Mouse (Mus musculus) bone marrow, adult 2 months (tissue): ENCODE measurements at regions not wholly inside any gene's neighbourhood (a gene's known extent, or its start where the extent isn't known, plus 50 kb on each side); places are given as distances from the start of the nearest gene placed in this dataset.

Source experiments
- CTCF ChIP-seq: fragments of 200-500 bp; IDR thresholded peaks from 2 replicates; pipeline ENCODE4 v1.5.1; 2011; ENCODE audit warnings: low read length, control low read depth; ENCODE audit not compliant: control insufficient read depth, insufficient read depth
- POLR2A ChIP-seq: fragments of 200-500 bp; IDR thresholded peaks from 2 replicates; pipeline ENCODE4 v1.6.1; 2011; ENCODE audit warnings: low read depth, mild to moderate bottlenecking, control low read depth, low read length, borderline replicate concordance; ENCODE audit not compliant: control insufficient read depth

- TF ChIP-seq POLR2A (no peak), CTCF (no peak)
Measured at GRCm38 (mm10) chr11:17417656-17418289, 160.4 kb downstream of the C1d start.
